Mouse (Mus musculus) midbrain, embryonic 10.5 days (tissue): ENCODE measurements around the gene Atp7a. TPM values are rescaled to one million over a fixed set of nuclear protein-coding genes. Genes with fewer than 3 reads are reported as not detected.
A peak's percentile ranks its signal among the peaks of the same experiment; 100 is the strongest.

ENCODE experiments used
- DNase-seq: peaks from one replicate; pipeline ENCODE4 v3.0.0-alpha.2; 2017; ENCODE audit warnings: low spot score
- H3K27ac ChIP-seq: fragments of 300-500 bp; sonication (generic); replicated peaks from 2 replicates; pipeline ENCODE4 v1.5.1; 2016; ENCODE audit warnings: mild to moderate bottlenecking
- H3K27me3 ChIP-seq: fragments of 300-500 bp; sonication (generic); 2 replicates; pipeline ENCODE4 v1.6.1; 2016; ENCODE audit warnings: low read depth, mild to moderate bottlenecking; ENCODE audit not compliant: poor library complexity, severe bottlenecking
- H3K36me3 ChIP-seq: fragments of 300-500 bp; sonication (generic); 2 replicates; pipeline ENCODE4 v1.6.1; 2016; ENCODE audit warnings: mild to moderate bottlenecking, moderate library complexity
- H3K4me1 ChIP-seq: fragments of 300-500 bp; sonication (generic); 2 replicates; pipeline ENCODE4 v1.6.1; 2016
- H3K4me3 ChIP-seq: fragments of 300-500 bp; sonication (generic); 2 replicates; pipeline ENCODE4 v1.5.1; 2016; ENCODE audit warnings: mild to moderate bottlenecking, moderate library complexity
- H3K9me3 ChIP-seq: fragments of 300-500 bp; sonication (generic); replicated peaks from 2 replicates; pipeline ENCODE4 v1.6.1; 2016; ENCODE audit warnings: mild to moderate bottlenecking
- WGBS: fragments of 180-500 bp; shearing (Covaris S2); methylation state at CpG from one replicate; pipeline ENCODE4 v1.1.7; 2016; 5-methylcytosine and 5-hydroxymethylcytosine counted together
- polyA plus RNA-seq: library from polyadenylated mRNA; unstranded; fragments of >200 nt; fragmentation: Nextera tagmentation; extraction: Ambion mirVana; gene quantifications from 2 replicates; pipeline ENCODE4 v1.2.1, GENCODE M21; 2016

Gene Atp7a
- polyA plus RNA-seq, 1 experiment from 2014 or later = 19.7 TPM

GRCm38 (mm10) chrX:106149460-106149859, 122.4 kb downstream of the Atp7a start:
- no peaks in the 10 kb centered on the region for H3K36me3 ChIP-seq
- H3K4me1 ChIP-seq = no peaks in the 10 kb centered on the region
- 95% methylated on average over 3 of the region's 3 CpGs for WGBS
- H3K9me3 ChIP-seq = no peaks in the 10 kb centered on the region
- H3K27ac ChIP-seq = no peak overlapping the region
- H3K27me3 ChIP-seq = peaks cover 67% of the 10 kb centered on the region
- H3K4me3 ChIP-seq = no peak overlapping the region
- DNase-seq = no peak

- H3K4me3 ChIP-seq = no peak overlapping the region
- no peak for DNase-seq
- H3K9me3 ChIP-seq = no peaks in the 10 kb centered on the region
- H3K27ac ChIP-seq = no peak overlapping the region
- no peaks in the 10 kb centered on the region for H3K4me1 ChIP-seq
- H3K36me3 ChIP-seq = no peaks in the 10 kb centered on the region
- peaks cover 64% of the 10 kb centered on the region for H3K27me3 ChIP-seq
Measured at GRCm38 (mm10) chrX:106154180-106154586, 127.1 kb downstream of the Atp7a start.

- Histone ChIP-seq H3K4me3 (no peak overlapping the region), H3K27me3 (peaks cover 57% of the 10 kb centered on the region), H3K4me1 (no peaks in the 10 kb centered on the region), H3K27ac (no peak overlapping the region), H3K36me3 (no peaks in the 10 kb centered on the region), H3K9me3 (no peaks in the 10 kb centered on the region)
- DNase-seq = no peak
- WGBS = 82% methylated on average over 4 of the region's 4 CpGs
Measured at GRCm38 (mm10) chrX:106155892-106156291, 128.8 kb downstream of the Atp7a start.

DNA sequence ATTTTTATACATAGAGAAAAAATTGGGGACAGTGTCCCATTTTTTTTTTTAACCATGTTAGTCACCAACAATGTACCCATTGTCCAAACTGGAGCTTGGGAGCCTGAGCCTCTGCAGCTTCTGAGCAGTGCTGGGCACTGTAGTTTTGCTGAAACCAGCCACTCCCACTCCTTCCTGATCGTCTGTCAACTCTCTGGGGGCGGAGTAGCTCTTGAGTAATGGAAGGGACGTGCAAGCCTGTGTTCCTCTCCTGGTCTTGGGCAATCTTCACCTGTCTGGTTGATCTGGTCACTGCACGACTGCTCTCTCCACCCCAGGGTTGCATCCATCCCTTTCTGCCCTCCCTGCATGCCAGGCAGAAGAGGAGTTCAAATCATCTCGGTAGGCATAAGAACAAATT, 136.9 kb downstream of the Atp7a start:
- Histone ChIP-seq H3K36me3 (no peaks in the 10 kb centered on the region), H3K4me1 (no peaks in the 10 kb centered on the region), H3K9me3 (no peaks in the 10 kb centered on the region), H3K27me3 (peaks cover 9% of the 10 kb centered on the region), H3K27ac (no peak overlapping the region), H3K4me3 (no peak overlapping the region)
- WGBS = 64% methylated on average over 5 of the region's 5 CpGs
- no peak for DNase-seq

DNA sequence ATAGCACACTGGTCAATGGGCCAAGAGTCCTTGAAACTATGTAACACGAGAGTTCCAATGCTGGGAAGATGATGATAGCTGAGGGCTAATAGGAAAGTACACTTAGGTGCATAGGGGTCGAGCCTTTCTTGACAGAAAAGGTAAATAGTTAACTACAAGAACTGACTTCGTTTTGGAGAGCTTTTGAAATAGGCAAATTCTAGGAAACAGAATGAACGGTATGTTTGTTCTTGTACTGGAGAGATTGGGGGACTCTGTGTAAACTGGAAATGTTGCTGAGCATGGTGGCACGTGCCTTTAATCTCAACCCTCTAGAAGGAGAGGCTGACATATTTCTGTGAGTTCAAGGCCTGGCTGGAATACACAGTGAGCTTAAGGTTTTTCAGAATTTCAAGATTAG, 137.5 kb downstream of the Atp7a start:
- no peaks in the 10 kb centered on the region for H3K9me3 ChIP-seq
- WGBS = 74% methylated on average over 5 of the region's 5 CpGs

GRCm38 (mm10) chrX:106165089-106165488, 138.0 kb downstream of the Atp7a start:
- WGBS = 72% methylated on average over 1 of the region's 1 CpGs
- H3K4me3 ChIP-seq = no peak overlapping the region
- no peaks in the 10 kb centered on the region for H3K4me1 ChIP-seq
- DNase-seq = no peak
- no peak overlapping the region for H3K27ac ChIP-seq
- peaks cover 3% of the 10 kb centered on the region; the same call in 1 of the 2 replicates for H3K27me3 ChIP-seq
- H3K36me3 ChIP-seq = no peaks in the 10 kb centered on the region
- no peaks in the 10 kb centered on the region for H3K9me3 ChIP-seq

More for the DNA sequence above, 137.5 kb downstream of the Atp7a start:
- Histone ChIP-seq H3K27me3 (peaks cover 4% of the 10 kb centered on the region), H3K27ac (no peak overlapping the region), H3K4me1 (no peaks in the 10 kb centered on the region), H3K36me3 (no peaks in the 10 kb centered on the region), H3K4me3 (no peak overlapping the region)
- DNase-seq = no peak

- peak overlapping the region; percentile 40 for H3K4me3 ChIP-seq
- H3K27ac ChIP-seq = peak overlapping the region; percentile 61
- H3K27me3 ChIP-seq = 0 out of 2 replicates have a peak, but pooled peaks cover 6% of the 10 kb centered on the region
- peak; percentile 68 for DNase-seq
- no peaks in the 10 kb centered on the region for H3K4me1 ChIP-seq
- no peaks in the 10 kb centered on the region for H3K36me3 ChIP-seq
- no peaks in the 10 kb centered on the region for H3K9me3 ChIP-seq
- 25% methylated on average over 18 of the region's 18 CpGs for WGBS
Measured at GRCm38 (mm10) chrX:106171106-106171852, 144.2 kb downstream of the Atp7a start.

- DNase-seq = no peak
- 63% methylated on average over 6 of the region's 6 CpGs for WGBS
- H3K27ac ChIP-seq = 0 out of 2 replicates have a peak overlapping the region, but pooled peaks have one; percentile 61
- 0 out of 2 replicates have a peak, but pooled peaks cover 6% of the 10 kb centered on the region for H3K27me3 ChIP-seq
- H3K4me3 ChIP-seq = peak overlapping the region; percentile 40
- no peaks in the 10 kb centered on the region for H3K9me3 ChIP-seq
- H3K36me3 ChIP-seq = no peaks in the 10 kb centered on the region
- H3K4me1 ChIP-seq = no peaks in the 10 kb centered on the region
Measured at GRCm38 (mm10) chrX:106171853-106172154, 144.7 kb downstream of the Atp7a start.

Other genes with a start within 250 kb of the Atp7a start
- 168 and 179 TPM in 2 replicates for gene Atrx, start 97.9 kb upstream of the Atp7a start, polyA plus RNA-seq
- 43.9 and 47.3 TPM in 2 replicates for gene Magt1, start 15.4 kb upstream of the Atp7a start, polyA plus RNA-seq
- 273 and 288 TPM in 2 replicates for gene Cox7b, start 11.6 kb upstream of the Atp7a start, polyA plus RNA-seq
- 0.17 and 0.24 TPM in 2 replicates for gene Tlr13, start 115.9 kb downstream of the Atp7a start, polyA plus RNA-seq
- 480 and 609 TPM in 2 replicates for gene Pgk1, start 159.8 kb downstream of the Atp7a start, polyA plus RNA-seq
- gene Taf9b, start 193.9 kb downstream of the Atp7a start, polyA plus RNA-seq = 11.3 and 13.3 TPM in 2 replicates
- gene Fnd3c2, start 228.1 kb downstream of the Atp7a start, polyA plus RNA-seq = not detected in 2 replicates